ENCODE assay signal across 16 mouse cellular contexts in the genomic region with DNA sequence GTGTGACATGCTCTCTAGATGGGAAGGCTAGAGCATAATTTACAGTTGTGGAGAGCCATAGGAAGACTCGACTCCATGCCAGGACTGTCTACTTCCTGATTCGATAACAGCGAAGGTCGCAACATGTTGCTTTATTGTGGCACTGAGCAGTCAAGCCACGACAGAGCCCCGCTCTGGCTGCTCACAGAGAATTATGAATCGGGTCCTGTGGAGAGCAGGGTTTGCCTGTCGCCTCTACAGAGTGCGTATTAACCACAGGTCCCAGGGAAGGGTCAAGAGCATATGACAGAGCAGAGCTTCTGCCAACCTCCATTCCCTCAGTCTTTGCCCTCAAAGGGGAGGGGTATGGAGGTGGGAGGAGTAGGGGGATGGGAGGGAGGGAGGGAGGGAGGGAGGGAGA.
DNase-seq lines count a peak whose midpoint lies in the region; ATAC-seq and TF ChIP-seq lines count a peak whose summit lies in the region.
"Had no signal": no experiment of that assay in that cellular context is flagged by ENCODE, and none has a peak within 500 bp of the region (broad histone marks: within the 10 kb centered on the region; RNA-seq: fewer than 3 reads in every experiment).

No protein-coding gene starts in this region.

- H3K4me1 ChIP-seq in heart, embryonic 12.5 days (replicated peaks), result peaks cover 19% of the 10 kb centered on the region
- peaks cover 8% of the 10 kb centered on the region; the same call in 1 of the 2 replicates for H3K4me1 ChIP-seq in lung, embryonic 16.5 days (replicated peaks; ENCODE audit: control insufficient read depth, insufficient read depth, low read length)
- H3K4me1 ChIP-seq in lung, adult 2 months (ENCODE audit: control insufficient read depth, insufficient read depth, low read length), result peaks cover 3% of the 10 kb centered on the region; the same call in 1 of the 2 replicates
- peaks cover 0 to 2% of the 10 kb centered on the region in 2 experiments; a peak in 1 of 4 replicates for H3K4me1 ChIP-seq in liver, embryonic 14.5 days (replicated peaks; ENCODE audit: control insufficient read depth in 2 of 2, insufficient read depth in 2 of 2, low read length in 1 of 2)
- H3K4me1 ChIP-seq in stomach, embryonic 16.5 days (ENCODE audit: control insufficient read depth, insufficient read depth, low read length), result peaks cover 10% of the 10 kb centered on the region
- peaks cover 20% of the 10 kb centered on the region; the same call in 1 of the 2 replicates for H3K4me1 ChIP-seq in forebrain, embryonic 14.5 days (ENCODE audit: control insufficient read depth, insufficient read depth, low read length)

- no peak for TF ChIP-seq POLR2A in lung, adult 2 months (IDR thresholded peaks at IDR 0.05; ENCODE audit: borderline replicate concordance, extremely low read depth, low read depth, low read length)

- H3K9me3 ChIP-seq in heart, embryonic 12.5 days (replicated peaks), result no peaks in the 10 kb centered on the region
- no peaks in the 10 kb centered on the region for H3K9me3 ChIP-seq in lung, embryonic 16.5 days (ENCODE audit: control insufficient read depth, low read length)
- H3K9me3 ChIP-seq in liver, embryonic 14.5 days (ENCODE audit: control insufficient read depth, low read length), result no peaks in the 10 kb centered on the region
- H3K9me3 ChIP-seq in stomach, embryonic 16.5 days (replicated peaks; ENCODE audit: control insufficient read depth, low read length), result no peaks in the 10 kb centered on the region
- no peaks in the 10 kb centered on the region for H3K9me3 ChIP-seq in forebrain, embryonic 14.5 days (replicated peaks; ENCODE audit: control insufficient read depth, low read length)
- H3K9me3 ChIP-seq: heart, embryonic 15.5 days; limb, embryonic 12.5 days had no signal

- peaks cover 24% of the 10 kb centered on the region for H3K36me3 ChIP-seq in heart, embryonic 12.5 days
- H3K36me3 ChIP-seq in lung, embryonic 16.5 days (ENCODE audit: control insufficient read depth, insufficient read depth, low read length), result no peaks in the 10 kb centered on the region
- H3K36me3 ChIP-seq in liver, embryonic 14.5 days (replicated peaks; ENCODE audit: control insufficient read depth, insufficient read depth, low read depth), result no peaks in the 10 kb centered on the region
- no peaks in the 10 kb centered on the region for H3K36me3 ChIP-seq in stomach, embryonic 16.5 days (ENCODE audit: control insufficient read depth, insufficient read depth, low read length)
- H3K36me3 ChIP-seq in forebrain, embryonic 14.5 days (ENCODE audit: control insufficient read depth, insufficient read depth, low read length), result peaks cover 2% of the 10 kb centered on the region; the same call in 1 of the 2 replicates
- H3K36me3 ChIP-seq: limb, embryonic 12.5 days had no signal

- H3K27ac ChIP-seq in heart, embryonic 12.5 days (ENCODE audit: poor library complexity, severe bottlenecking), result 0 out of 2 replicates have a peak overlapping the region, but pooled peaks have one; percentile 12
- H3K27ac ChIP-seq in lung, embryonic 16.5 days (ENCODE audit: low read length), result no peak overlapping the region
- no peak overlapping the region for H3K27ac ChIP-seq in liver, embryonic 14.5 days
- peak overlapping the region; percentile 81 for H3K27ac ChIP-seq in stomach, embryonic 16.5 days (ENCODE audit: low read length)
- H3K27ac ChIP-seq in forebrain, embryonic 14.5 days (ENCODE audit: low read depth, low read length), result no peak overlapping the region
- H3K27ac ChIP-seq: heart, embryonic 15.5 days; layer of hippocampus, adult 2 months; limb, embryonic 12.5 days had no signal

- no peak overlapping the region for H3K9ac ChIP-seq in heart, embryonic 12.5 days
- no peak overlapping the region for H3K9ac ChIP-seq in lung, embryonic 16.5 days (ENCODE audit: low read length)
- H3K9ac ChIP-seq in liver, embryonic 14.5 days (replicated peaks), result no peak overlapping the region
- H3K9ac ChIP-seq in stomach, embryonic 16.5 days (ENCODE audit: low read length), result no peak overlapping the region
- H3K9ac ChIP-seq in forebrain, embryonic 14.5 days (ENCODE audit: low read length), result no peak overlapping the region
- H3K9ac ChIP-seq: heart, embryonic 15.5 days; limb, embryonic 12.5 days had no signal

- no peak overlapping the region for H3K4me3 ChIP-seq in heart, embryonic 12.5 days
- H3K4me3 ChIP-seq in lung, embryonic 16.5 days (ENCODE audit: low read length), result no peak overlapping the region
- no peak overlapping the region for H3K4me3 ChIP-seq in lung, adult 2 months (replicated peaks; ENCODE audit: extremely low read depth, low read depth, low read length)
- no peak overlapping the region for H3K4me3 ChIP-seq in liver, embryonic 14.5 days (ENCODE audit: insufficient read depth in 1 of 2, low read depth in 2 of 2, low read length in 2 of 2)
- no peak overlapping the region for H3K4me3 ChIP-seq in stomach, embryonic 16.5 days (replicated peaks; ENCODE audit: low read length)
- no peak overlapping the region for H3K4me3 ChIP-seq in forebrain, embryonic 14.5 days (ENCODE audit: low read depth, low read length)
- H3K4me3 ChIP-seq: heart, embryonic 15.5 days; layer of hippocampus, adult 2 months; limb, embryonic 12.5 days had no signal

- intact Hi-C loops in heart, postnatal 25 days (cut with DNase I), result no loop called here

- TF ChIP-seq CTCF in lung, adult 2 months (IDR thresholded peaks at IDR 0.05; ENCODE audit: insufficient read depth, low read length), result no peak
- TF ChIP-seq CTCF in liver, embryonic 14.5 days (IDR thresholded peaks at IDR 0.05; ENCODE audit: low read depth), result no peak

- no peak for TF ChIP-seq EP300 in liver, embryonic 14.5 days (IDR thresholded peaks at IDR 0.05; ENCODE audit: low read depth)

- DNase-seq in heart, postnatal 25 days (ENCODE audit: low spot score), result no peak
- DNase-seq in lung, adult 2 months, result no peak
- no peak for DNase-seq in liver, embryonic 14.5 days (ENCODE audit: low read depth in 3 of 3, low spot score in 3 of 3)
- no peak for DNase-seq in cerebellum, adult 18-20 months
- no peak for DNase-seq in forebrain, embryonic 14.5 days (ENCODE audit: low spot score)
- DNase-seq: cerebellum, postnatal 25 days; gastrocnemius, postnatal 25 days; midbrain, embryonic 14.5 days; right cerebral cortex, postnatal 14 days; thymus, adult 2 months had no signal

- H3K27me3 ChIP-seq in heart, embryonic 12.5 days (replicated peaks), result no peaks in the 10 kb centered on the region
- H3K27me3 ChIP-seq in lung, embryonic 16.5 days (ENCODE audit: control insufficient read depth, insufficient read depth, low read depth, low read length), result no peaks in the 10 kb centered on the region
- no peaks in the 10 kb centered on the region for H3K27me3 ChIP-seq in liver, embryonic 14.5 days (ENCODE audit: control insufficient read depth, insufficient read depth, low read length)
- H3K27me3 ChIP-seq in stomach, embryonic 16.5 days (ENCODE audit: control insufficient read depth, insufficient read depth, low read length), result no peaks in the 10 kb centered on the region
- no peaks in the 10 kb centered on the region for H3K27me3 ChIP-seq in forebrain, embryonic 14.5 days (replicated peaks; ENCODE audit: control insufficient read depth, insufficient read depth, low read length)
- H3K27me3 ChIP-seq: heart, embryonic 15.5 days; limb, embryonic 12.5 days had no signal

- WGBS in heart, embryonic 12.5 days, result 71% methylated on average over 9 of the region's 9 CpGs
- 52% methylated on average over 9 of the region's 9 CpGs for WGBS in lung, embryonic 16.5 days
- 32% methylated on average over 9 of the region's 9 CpGs for WGBS in lung, adult 2 months
- 34% methylated on average over 9 of the region's 9 CpGs for WGBS in liver, embryonic 14.5 days (ENCODE audit: insufficient replicate concordance)
- 49% methylated on average over 9 of the region's 9 CpGs for WGBS in stomach, embryonic 16.5 days
- WGBS in forebrain, embryonic 14.5 days, result 76% methylated on average over 9 of the region's 9 CpGs

- no peak overlapping the region for H3K4me2 ChIP-seq in heart, embryonic 12.5 days
- H3K4me2 ChIP-seq in lung, embryonic 16.5 days (ENCODE audit: low read depth, low read length), result no peak overlapping the region
- no peak overlapping the region for H3K4me2 ChIP-seq in liver, embryonic 14.5 days (ENCODE audit: low read depth)
- H3K4me2 ChIP-seq in stomach, embryonic 16.5 days (ENCODE audit: low read depth, low read length), result peak overlapping the region; percentile 31; the same call in 1 of the 2 replicates
- no peak overlapping the region for H3K4me2 ChIP-seq in forebrain, embryonic 14.5 days (ENCODE audit: low read length)
- H3K4me2 ChIP-seq: heart, embryonic 15.5 days; limb, embryonic 12.5 days had no signal

- ATAC-seq in heart, embryonic 12.5 days (ENCODE audit: insufficient number of reproducible peaks, low FRiP score), result no peak
- peak; percentile 66; the same call in 1 of the 2 replicates for ATAC-seq in lung, embryonic 16.5 days (ENCODE audit: low read depth)
- ATAC-seq in liver, embryonic 14.5 days (ENCODE audit: insufficient read depth), result 0 out of 2 replicates have a peak, but pooled peaks have one; percentile 23
- ATAC-seq in stomach, embryonic 16.5 days (ENCODE audit: insufficient read depth, low FRiP score), result 0 out of 2 replicates have a peak, but pooled peaks have one; percentile 47
- no peak for ATAC-seq in forebrain, embryonic 14.5 days

Comparison
In these comparisons a context has a peak if more than half of its experiments do, and no peak if none do; other contexts are left out.
1. ATAC-seq: peak in lung, embryonic 16.5 days (single experiment), liver, embryonic 14.5 days (single experiment) and stomach, embryonic 16.5 days (single experiment); none in heart, embryonic 12.5 days (single experiment) and forebrain, embryonic 14.5 days (single experiment).
2. H3K27ac ChIP-seq: peak in heart, embryonic 12.5 days (single experiment) and stomach, embryonic 16.5 days (single experiment); none in lung, embryonic 16.5 days (single experiment), liver, embryonic 14.5 days (single experiment) and forebrain, embryonic 14.5 days (single experiment).